ENCODE assay signal across 32 mouse cellular contexts in genomic region chr7:137927371-137927770, GRCm38 (mm10).
"Had no signal": no experiment of that assay in that cellular context is flagged by ENCODE, and none has a peak within 500 bp of the region (broad histone marks: within the 10 kb centered on the region; RNA-seq: fewer than 3 reads in every experiment).

No protein-coding gene starts in this region.

- H3K9ac ChIP-seq: limb, embryonic 12.5 days; limb, embryonic 13.5 days; limb, embryonic 15.5 days; liver, embryonic 12.5 days; liver, embryonic 13.5 days; liver, embryonic 14.5 days; liver, embryonic 15.5 days; liver, postnatal 0 days; lung, embryonic 14.5 days; lung, embryonic 15.5 days; midbrain, embryonic 12.5 days; midbrain, embryonic 13.5 days; midbrain, embryonic 15.5 days had no signal

- H3K36me3 ChIP-seq: limb, embryonic 10.5 days; limb, embryonic 12.5 days; limb, embryonic 13.5 days; limb, embryonic 15.5 days; liver, embryonic 12.5 days; liver, embryonic 13.5 days; liver, embryonic 15.5 days; lung, embryonic 15.5 days; midbrain, embryonic 10.5 days; midbrain, embryonic 12.5 days; midbrain, embryonic 13.5 days; midbrain, embryonic 15.5 days had no signal

- H3K9me3 ChIP-seq: limb, embryonic 10.5 days; limb, embryonic 12.5 days; limb, embryonic 13.5 days; limb, embryonic 15.5 days; liver, embryonic 12.5 days; liver, embryonic 13.5 days; liver, embryonic 15.5 days; lung, embryonic 15.5 days; midbrain, embryonic 10.5 days; midbrain, embryonic 12.5 days; midbrain, embryonic 13.5 days; midbrain, embryonic 15.5 days had no signal

- DNase-seq: left cerebral cortex, postnatal 4 days; liver; liver, embryonic 13.5 days; liver, postnatal 0 days; lung, adult 18-20 months; lung, adult 2 months; lung, embryonic 14.5 days; lung, postnatal 10 days; lung, postnatal 14 days; lung, postnatal 36 days; lung, postnatal 4 days; midbrain, embryonic 14.5 days had no signal

- ATAC-seq: liver, embryonic 12.5 days; liver, postnatal 0 days; lung, postnatal 0 days; midbrain, embryonic 13.5 days; midbrain, embryonic 15.5 days; midbrain, embryonic 16.5 days had no signal

- H3K4me2 ChIP-seq: limb, embryonic 12.5 days; limb, embryonic 13.5 days; limb, embryonic 15.5 days; liver, embryonic 11.5 days; liver, embryonic 12.5 days; liver, embryonic 13.5 days; liver, embryonic 15.5 days; lung, embryonic 14.5 days; lung, embryonic 15.5 days; midbrain, embryonic 11.5 days; midbrain, embryonic 12.5 days; midbrain, embryonic 13.5 days; midbrain, embryonic 15.5 days had no signal

- H3K27ac ChIP-seq: left cerebral cortex, adult 2 months; limb, embryonic 10.5 days; limb, embryonic 12.5 days; limb, embryonic 13.5 days; limb, embryonic 15.5 days; liver, embryonic 12.5 days; liver, embryonic 13.5 days; liver, embryonic 14.5 days; liver, embryonic 15.5 days; lung, embryonic 15.5 days; macrophage; midbrain, embryonic 10.5 days; midbrain, embryonic 12.5 days; midbrain, embryonic 13.5 days; midbrain, embryonic 15.5 days had no signal

- H3K4me1 ChIP-seq: liver, embryonic 12.5 days; liver, embryonic 13.5 days; liver, embryonic 15.5 days; megakaryocyte, embryonic 14.5 days had no signal

- H3K4me3 ChIP-seq: left cerebral cortex, adult 2 months; limb, embryonic 10.5 days; limb, embryonic 12.5 days; limb, embryonic 13.5 days; limb, embryonic 15.5 days; liver, embryonic 12.5 days; liver, embryonic 13.5 days; liver, embryonic 15.5 days; lung, embryonic 15.5 days; megakaryocyte, embryonic 14.5 days; midbrain, embryonic 10.5 days; midbrain, embryonic 12.5 days; midbrain, embryonic 13.5 days; midbrain, embryonic 15.5 days; myocyte had no signal

- H3K27me3 ChIP-seq: limb, embryonic 15.5 days; liver, embryonic 12.5 days; liver, embryonic 13.5 days; liver, embryonic 15.5 days; lung, embryonic 15.5 days; megakaryocyte, embryonic 14.5 days; midbrain, embryonic 12.5 days; midbrain, embryonic 15.5 days had no signal
